Mouse (Mus musculus): ENCODE results near the gene Socs7.

DNA sequence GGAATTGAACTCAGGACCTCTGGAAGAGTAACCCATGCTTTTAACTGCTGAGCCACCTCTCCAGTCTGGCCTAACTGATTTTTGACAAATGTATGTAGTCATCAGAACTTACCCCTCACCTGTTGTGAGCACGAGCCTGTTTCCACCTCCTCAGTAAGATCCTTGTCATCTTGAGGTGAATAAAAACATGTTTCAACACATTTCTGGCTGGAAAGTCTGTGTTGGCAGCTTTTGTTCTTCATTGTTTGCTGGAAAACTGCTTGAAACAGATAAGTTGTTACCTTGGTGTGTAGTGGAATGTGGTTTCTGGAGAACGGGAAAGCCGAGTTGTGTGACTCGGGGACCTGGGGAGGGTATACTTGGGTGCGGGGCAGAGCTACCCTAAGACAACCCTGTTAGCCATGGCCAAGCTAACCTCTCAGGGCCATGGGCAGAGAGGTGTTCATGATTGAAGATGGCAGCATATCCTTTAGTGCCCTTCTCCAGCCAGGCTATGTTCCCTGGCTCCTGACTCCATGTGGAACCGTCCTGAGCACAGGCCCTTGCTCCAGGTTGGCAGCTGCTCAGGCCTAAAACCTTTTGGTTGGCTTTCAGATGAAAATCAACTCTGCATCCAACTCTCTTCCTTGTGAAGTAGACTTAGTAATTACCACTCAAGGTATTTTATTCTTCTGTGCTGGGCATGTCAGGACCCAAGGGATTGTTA is 10.0 kb downstream of the Socs7 start:
- no peak for TF ChIP-seq CTCF (conservative IDR thresholded peaks at IDR 0.05; ENCODE audit: insufficient read depth, insufficient read length, low read depth, low read length)
- no peak for TF ChIP-seq POLR2A (IDR thresholded peaks at IDR 0.05; ENCODE audit: low read depth, low read length)
